Mouse (Mus musculus) heart, adult 18-20 months (tissue): ENCODE data around the gene Tmem267. TPM values are rescaled to one million over a fixed set of nuclear protein-coding genes. Genes with fewer than 3 reads are reported as not detected.
"Not testable (repeated sequence)": the region's sequence is repeated elsewhere in the genome, so short reads cannot be mapped to it uniquely, and the experiment has no call there.

Experiments used
- DNase-seq, 2 experiments: peaks; one replicate each; pipeline ENCODE4 v3.0.0; 2021 to 2022; ENCODE audit warnings: mixed read lengths in 1 of 2
- long read RNA-seq, 2 experiments: library from polyadenylated mRNA; stranded (forward); transcript quantifications; one replicate each; pipeline ENCODE4 v2.0.0; 2021
- total RNA-seq, 2 experiments: library from RNA; stranded (reverse); gene quantifications; 2 replicates each; pipeline ENCODE4 v1.2.3; 2021

The Tmem267 gene
- total RNA-seq = 10 to 100 TPM; 16.1 to 20.4 TPM
- long read RNA-seq, experiment 1, partial matches to known transcripts = 0 of 8 reads
- long read RNA-seq, experiment 1, other reads (novel, unspliced or antisense) = 5 of 8 reads
- long read RNA-seq, experiment 2, partial matches to known transcripts = 0 of 10 reads
- long read RNA-seq, experiment 2, other reads (novel, unspliced or antisense) = 10 of 10 reads

DNA sequence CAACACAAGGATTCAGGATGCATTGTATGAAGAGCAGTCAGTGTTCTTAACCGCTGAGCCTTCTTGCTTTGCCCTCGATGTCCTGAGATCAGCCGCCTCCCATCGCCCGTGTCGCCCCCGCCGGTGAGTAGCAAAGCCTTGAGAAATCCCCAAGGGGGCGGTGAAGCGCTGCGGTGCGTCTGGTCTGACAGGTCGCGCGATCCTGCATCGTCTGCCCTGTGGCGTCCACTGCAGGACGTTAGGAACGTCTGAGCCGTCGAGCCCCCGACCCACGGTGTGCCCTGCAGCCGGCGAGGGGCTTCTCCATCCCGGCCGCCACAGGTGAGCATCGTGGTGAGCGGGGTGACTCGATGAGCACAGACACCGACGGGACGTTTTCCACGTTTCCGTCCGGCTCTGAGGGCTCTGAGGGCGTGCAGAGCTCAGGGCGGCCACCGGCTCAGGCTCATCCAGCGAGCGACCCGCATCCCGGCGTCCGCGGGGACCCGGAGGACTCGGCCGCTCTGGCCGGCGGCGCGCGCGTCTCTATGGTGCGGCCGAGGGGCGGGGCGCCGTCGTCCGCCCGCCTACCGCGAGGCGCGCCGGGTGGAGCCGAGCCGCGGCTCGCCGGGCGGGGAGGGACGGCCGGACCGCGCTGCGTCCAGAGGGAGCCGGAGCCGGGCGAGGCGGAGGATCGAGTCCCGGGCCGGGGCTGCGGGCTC is at the start of gene Tmem267, which contains the start of gene 3110070M22Rik:
Gene Tmem267 (plus strand): TSS at position 160 of the 701 bp plus-strand sequence.
Gene 3110070M22Rik (minus strand): TSS at position 504 of the 701 bp plus-strand sequence.
- DNase-seq = peak; percentile 88

GRCm38 (mm10) chr13:119442244-119442643 is 45.6 kb upstream of the Tmem267 start:
- DNase-seq = no peak

- DNase-seq = no peak
These were observed 34.3 kb upstream of the Tmem267 start for GRCm38 (mm10) chr13:119453563-119453962.

DNA sequence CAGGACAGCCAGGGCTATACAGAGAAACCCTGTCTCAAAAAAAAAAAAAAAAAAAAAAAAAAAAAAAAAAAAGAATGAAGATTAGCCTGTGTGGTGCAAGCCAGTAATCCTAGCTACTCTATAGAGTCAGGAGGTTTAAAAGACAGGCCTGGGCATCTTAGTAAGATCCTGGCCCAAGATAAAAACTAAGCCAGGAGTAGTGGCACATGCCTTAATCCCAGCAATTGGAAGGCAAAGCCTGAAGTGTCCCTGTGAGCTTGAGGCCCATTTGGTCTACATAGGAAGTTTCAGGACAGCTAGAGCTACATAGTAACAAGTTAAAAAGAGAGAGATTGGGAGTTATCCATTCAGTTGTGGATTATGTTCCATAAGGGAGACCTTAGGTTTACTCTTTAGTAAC is 32.8 kb upstream of the Tmem267 start:
- DNase-seq = no peak

DNA sequence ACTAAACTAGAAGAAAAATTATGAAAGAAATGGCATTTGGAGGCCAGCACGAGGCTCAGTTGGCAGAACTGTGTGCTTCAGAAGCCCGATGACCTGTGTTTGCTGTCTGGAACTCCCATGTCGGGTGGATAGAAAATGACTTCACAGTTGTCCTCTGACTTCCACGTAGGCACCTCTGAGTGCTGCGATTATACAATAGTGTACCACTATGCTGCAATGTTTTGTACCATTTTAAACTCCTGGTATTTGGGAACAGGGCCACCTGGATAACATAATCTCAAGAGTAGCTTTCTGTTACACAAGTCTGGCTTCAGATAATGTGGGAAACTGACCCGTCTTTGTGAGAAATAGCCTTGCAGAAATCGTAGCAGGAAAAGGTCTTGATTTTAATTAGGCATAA is 31.5 kb upstream of the Tmem267 start:
- peak in 1 of 2 experiments; percentile 22 for DNase-seq

DNA sequence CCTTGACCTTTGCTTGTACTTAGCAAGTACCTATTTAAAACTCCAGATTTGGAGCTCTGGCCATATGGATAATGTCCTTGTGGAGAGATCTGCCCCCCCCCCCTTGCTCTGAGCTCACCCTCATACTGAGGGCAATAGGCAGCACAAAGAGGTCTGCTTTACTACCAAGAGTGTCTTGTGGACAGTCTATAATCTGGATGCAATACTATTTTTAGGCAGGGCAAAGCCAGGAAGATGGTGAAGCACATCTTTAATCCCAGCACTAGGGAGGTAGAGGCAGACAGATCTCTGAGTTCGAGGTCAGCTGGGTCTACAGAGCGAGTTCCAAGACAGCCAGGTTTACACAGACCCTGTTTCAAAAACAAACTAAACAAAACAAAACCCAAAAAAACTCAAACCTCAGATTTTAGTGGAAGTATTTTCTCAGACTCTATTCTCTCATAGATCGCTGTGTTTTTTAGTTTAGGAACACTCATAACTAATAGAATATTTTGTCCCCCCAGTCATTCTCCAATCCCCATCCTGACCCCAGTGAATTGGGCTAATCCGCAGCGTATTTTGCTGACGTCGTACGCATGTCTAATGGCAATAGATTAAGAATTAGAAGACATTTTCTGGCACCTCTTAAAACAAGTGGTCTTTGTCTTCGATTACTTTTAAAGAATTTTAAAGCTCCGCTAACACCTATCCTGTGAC is 25.8 kb upstream of the Tmem267 start:
- peak in 1 of 2 experiments; percentile 10 for DNase-seq

DNA sequence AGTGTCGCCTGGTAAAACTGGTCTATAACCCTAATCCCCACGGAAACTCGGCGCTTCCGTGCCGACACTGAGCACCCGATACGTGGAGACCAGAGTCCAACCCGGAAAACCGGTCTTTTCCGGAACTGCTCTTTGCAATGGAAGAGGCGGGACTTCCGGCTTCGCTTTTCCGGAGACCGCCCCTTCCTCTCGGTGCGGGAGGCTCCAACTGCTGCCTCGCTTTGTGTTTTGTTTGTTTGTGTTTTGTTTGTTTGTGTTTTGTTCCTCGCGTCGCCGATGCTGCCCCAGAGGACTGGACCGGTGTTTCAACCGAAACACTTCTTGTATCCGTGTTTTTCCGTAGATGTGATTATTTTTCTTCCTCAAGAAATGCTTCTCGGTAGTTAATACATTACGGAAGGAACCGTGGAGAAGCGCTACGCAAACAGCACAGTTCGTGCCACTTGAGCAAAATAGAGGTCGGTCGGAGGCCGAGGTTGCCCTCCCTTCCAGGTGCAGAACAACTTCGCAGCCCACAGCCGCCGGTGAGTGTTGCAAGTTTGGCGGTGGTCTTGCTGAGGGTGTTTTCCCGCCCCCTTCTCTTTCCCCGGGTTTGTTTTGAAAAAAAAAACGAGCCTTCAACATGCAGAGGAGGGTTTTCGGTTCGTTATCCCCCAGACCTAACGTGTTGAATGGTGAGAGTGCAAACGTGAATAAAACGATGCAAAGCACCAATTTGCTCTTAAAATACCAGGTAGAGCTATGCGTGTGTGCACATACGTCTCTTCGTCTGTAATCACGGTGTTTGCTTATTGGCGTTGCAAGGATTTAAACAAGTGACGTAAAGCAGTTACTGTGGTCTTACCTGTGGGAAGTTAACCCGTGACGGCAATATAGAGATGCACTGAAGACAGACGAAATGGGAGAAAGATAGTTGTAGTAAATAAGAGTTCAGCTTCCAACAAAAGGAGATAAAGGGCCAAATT is 25.0 kb upstream of the Tmem267 start, which contains the start of gene 4833420G17Rik:
Gene 4833420G17Rik (plus strand): TSS at position 173 of the 965 bp plus-strand sequence.
- DNase-seq = peak; percentile 94

GRCm38 (mm10) chr13:119476631-119477030 is 11.2 kb upstream of the Tmem267 start:
- DNase-seq = peak in 1 of 2 experiments; percentile 9

DNA sequence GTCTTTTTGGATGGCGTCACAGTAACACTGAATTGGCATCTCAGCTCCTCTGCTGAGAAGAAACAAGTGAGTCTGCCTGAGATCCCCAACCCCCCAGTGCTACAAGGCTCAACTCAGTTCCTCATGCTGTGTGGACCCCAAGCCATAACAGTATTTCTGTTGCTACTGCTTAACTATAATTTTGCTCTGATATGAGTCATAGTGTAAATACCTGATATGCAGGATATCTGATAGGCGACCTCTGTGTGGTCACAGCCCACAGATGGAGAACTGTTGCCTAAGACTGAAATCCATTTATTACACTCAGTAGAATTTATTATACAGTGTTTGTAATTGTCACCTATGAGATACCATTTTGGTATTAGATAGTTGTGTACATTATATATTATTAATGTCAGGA is 10.1 kb upstream of the Tmem267 start:
- no peak for DNase-seq

GRCm38 (mm10) chr13:119487354-119487753 is 485 bp upstream of the Tmem267 start:
- no peak for DNase-seq

- DNase-seq = not testable (repeated sequence)
These were observed 4.2 kb downstream of the Tmem267 start for GRCm38 (mm10) chr13:119492083-119492482.

DNA sequence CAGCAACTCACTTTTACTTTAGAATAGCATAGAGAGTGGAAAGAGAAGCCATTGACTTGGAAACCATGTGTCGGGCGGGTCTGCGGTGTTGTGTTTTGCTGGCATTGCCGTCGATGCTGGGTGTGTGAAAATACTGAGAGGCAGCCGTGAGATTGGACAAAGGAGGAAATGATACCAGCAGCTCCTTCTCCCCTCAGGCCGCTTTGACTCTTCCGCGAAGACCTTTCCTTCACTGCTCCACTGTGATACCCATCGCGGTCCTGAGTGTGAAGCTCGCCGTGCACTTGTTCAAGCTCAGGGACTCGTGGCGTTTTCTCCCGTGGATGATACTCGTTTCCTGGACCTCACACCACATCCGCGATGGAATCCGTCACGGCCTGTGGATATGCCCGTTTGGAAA is 7.1 kb downstream of the Tmem267 start:
- DNase-seq = not testable (repeated sequence)

DNA sequence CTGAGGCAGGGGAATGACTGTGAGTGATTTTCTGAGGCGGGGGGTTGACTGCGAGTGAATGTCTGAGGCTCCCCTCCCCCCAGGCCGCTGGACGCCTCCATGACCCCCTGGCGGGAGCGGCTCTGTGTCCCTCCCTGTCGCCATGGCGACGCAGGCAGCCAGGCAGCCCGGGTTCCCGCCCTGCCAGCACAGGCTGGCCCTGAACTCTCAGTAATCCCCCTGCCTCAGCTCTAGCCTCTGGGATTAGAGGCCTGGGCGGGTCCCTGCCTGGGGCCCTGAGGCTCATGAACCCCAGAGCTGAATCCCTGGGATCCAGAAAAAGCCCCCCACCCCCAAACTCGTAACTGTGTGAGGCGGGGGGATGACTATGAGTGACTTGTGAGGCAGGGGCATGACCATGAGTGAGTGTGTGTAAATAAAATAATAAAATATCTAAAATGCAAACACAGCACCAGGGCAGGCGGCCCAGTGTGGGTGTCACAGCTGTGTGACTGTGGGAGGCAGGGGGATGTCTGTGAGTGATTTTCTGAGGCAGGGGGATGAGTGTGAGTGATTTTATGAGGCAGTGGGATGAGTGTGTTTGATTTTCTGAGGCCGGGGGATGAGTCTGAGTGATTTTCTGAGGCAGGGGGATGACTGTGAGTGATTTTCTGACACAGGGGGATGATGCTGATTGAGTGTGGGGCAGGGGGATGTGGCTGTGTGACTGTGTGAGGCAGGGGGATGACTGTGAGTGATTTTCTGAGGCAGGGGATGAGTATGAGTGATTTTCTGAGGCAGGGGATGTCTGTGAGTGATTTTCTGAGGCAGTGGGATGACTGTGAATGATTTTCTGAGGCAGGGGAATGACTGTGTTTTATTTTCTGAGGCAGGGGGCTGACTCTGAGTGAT is 108.7 kb downstream of the Tmem267 start:
- DNase-seq = peak in 1 of 2 experiments; percentile 27

- not testable (repeated sequence) for DNase-seq
These were observed 110.6 kb downstream of the Tmem267 start for GRCm38 (mm10) chr13:119598466-119598865.

DNA sequence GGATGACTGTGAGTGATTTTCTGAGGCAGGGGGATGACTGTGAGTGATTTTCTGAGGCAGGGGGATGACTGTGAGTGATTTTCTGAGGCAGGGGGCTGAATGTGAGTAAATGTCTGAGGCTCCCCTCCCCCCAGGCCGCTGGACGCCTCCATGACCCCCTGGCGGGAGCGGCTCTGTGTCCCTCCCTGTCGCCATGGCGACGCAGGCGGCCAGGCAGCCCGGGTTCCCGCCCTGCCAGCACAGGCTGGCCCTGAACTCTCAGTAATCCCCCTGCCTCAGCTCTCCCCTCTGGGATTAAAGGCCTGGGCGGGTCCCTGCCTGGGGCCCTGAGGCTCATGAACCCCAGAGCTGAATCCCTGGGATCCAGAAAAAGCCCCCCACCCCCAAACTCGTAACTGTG is 111.2 kb downstream of the Tmem267 start:
- DNase-seq = not testable (repeated sequence)

GRCm38 (mm10) chr13:119599498-119599897 is 111.7 kb downstream of the Tmem267 start:
- not testable (repeated sequence) for DNase-seq

DNA sequence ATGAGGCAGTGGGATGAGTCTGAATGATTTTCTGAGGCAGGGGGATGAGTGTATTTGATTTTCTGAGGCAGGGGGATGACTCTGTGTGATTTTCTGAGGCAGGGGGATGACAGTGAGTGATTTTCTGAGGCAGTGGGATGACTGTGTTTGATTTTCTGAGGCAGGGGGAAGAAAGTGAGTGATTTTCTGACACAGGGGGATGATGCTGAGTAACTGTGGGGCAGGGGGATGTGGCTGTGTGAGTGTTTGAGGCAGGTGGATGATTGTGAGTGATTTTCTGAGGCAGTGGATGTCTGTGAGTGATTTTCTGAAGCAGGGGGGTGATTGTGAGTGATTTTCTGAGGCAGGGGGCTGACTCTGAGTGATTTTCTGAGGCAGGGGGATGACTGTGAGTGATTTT is 112.3 kb downstream of the Tmem267 start:
- peak; percentile 26 to 30 for DNase-seq

DNA sequence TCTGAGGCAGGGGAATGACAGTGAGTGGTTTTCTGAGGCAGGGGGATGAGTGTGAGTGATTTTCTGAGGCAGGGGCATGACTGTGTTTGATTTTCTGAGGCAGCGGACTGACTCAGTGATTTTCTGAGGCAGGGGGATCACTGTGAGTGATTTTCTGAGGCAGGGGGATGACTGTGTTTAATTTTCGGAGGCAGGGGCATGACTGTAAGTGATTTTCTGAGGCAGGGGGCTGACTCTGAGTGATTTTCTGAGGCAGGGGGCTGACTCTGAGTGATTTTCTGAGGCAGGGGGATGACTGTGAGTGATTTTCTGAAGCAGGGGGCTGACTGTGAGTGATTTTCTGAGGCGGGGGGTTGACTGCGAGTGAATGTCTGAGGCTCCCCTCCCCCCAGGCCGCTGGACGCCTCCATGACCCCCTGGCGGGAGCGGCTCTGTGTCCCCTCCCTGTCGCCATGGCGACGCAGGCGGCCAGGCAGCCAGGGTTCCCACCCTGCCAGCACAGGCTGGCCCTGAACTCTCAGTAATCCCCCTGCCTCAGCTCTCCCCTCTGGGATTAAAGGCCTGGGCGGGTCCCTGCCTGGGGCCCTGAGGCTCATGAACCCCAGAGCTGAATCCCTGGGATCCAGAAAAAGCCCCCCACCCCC is 115.0 kb downstream of the Tmem267 start:
- DNase-seq = peak; percentile 25 to 32

DNA sequence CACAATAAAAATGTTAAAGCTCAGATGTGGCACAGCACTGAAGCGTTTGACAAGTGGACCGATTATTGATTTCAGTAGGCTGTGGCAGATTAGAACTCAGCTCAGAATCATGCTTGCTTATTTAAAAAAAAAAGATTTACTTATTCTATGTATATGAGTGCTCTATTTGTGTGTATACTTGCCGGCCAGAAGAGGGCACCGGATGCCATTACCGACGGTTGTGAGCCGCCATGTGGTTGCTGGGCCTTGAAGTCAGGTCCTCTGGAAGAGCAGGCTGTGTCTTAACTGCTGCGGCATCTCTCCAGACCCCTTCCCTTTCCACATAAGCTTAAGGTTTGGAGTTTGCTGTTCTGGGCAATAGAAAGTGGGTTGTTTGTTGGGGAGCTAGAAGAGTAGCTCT is 116.1 kb downstream of the Tmem267 start:
- not testable (repeated sequence) for DNase-seq

- not testable (repeated sequence) for DNase-seq
These were observed 116.5 kb downstream of the Tmem267 start for GRCm38 (mm10) chr13:119604322-119604721.
